Mouse (Mus musculus) cerebral cortex, adult 2 months (tissue): ENCODE data around the gene Olfr68.

Experiments used
- WGBS: fragments of 180-500 bp; shearing (Covaris S2); methylation state at CpG from one replicate; pipeline ENCODE4 v1.1.7; 2018; 5-methylcytosine and 5-hydroxymethylcytosine counted together

Gene Olfr68

GRCm38 (mm10) chr7:103767687-103768086 lies 11.8 kb downstream of the Olfr68 start:
- 92% methylated on average over 6 of the region's 6 CpGs for WGBS

- 86% methylated on average over 6 of the region's 6 CpGs for WGBS
These were observed 17.3 kb downstream of the Olfr68 start for GRCm38 (mm10) chr7:103762212-103762611.

- 48% methylated on average over 2 of the region's 2 CpGs for WGBS
These were observed 22.3 kb downstream of the Olfr68 start, which contains the start of gene Olfr630 for GRCm38 (mm10) chr7:103757233-103757632. TSS of gene Olfr630 (minus strand) at chr7:103757333.

- 68% methylated on average over 2 of the region's 2 CpGs for whole genome bisulfite sequencing
These were observed 34.7 kb downstream of the Olfr68 start, which contains the start of gene Olfr629 for GRCm38 (mm10) chr7:103744843-103745242. TSS of gene Olfr629 (minus strand) at chr7:103744943.

GRCm38 (mm10) chr7:103730074-103730473 lies 49.4 kb downstream of the Olfr68 start, which contains the start of gene Olfr628:
TSS of gene Olfr628 (plus strand) at chr7:103730374.
- WGBS, result 94% methylated on average over 1 of the region's 1 CpGs
